Mouse (Mus musculus): Measurements from ENCODE around the gene Keap1. TPM values are rescaled to one million over a fixed set of nuclear protein-coding genes. Genes with fewer than 3 reads are reported as not detected.
A peak's percentile ranks its signal among the peaks of the same experiment; 100 is the strongest.
"Not testable (repeated sequence)": the region's sequence is repeated elsewhere in the genome, so short reads cannot be mapped to it uniquely, and the experiment has no call there.

The Keap1 gene
- total RNA-seq, 2 experiments from 2014 or later: 41.9 to 43.1 TPM

DNA sequence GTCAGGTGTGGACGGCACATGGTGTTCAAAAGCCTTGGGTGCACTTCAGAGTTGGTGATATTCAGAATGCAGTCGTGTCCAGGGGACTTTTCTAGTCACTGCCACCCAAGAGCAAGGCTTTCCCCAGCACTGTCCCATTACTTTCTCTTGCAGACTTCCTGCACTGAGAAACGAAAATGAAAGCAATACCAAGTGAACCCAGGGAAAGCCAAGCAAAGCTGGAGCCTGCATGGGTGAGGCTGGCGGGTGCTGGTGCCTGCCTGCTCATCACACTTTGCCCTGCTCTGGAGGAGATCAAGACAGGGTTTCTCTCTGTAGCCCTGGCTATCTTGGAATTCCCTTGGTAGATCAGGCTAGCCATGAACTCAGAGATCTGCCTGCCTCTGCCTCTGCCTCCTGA, 3.8 kb downstream of the Keap1 start:
- no peak for DNase-seq
- intact Hi-C loops (cut with DNase I): no loop called here

GRCm38 (mm10) chr9:21233805-21234204, 5.4 kb downstream of the Keap1 start:
- intact Hi-C loops (cut with DNase I): no loop called here
- DNase-seq: no peak

DNA sequence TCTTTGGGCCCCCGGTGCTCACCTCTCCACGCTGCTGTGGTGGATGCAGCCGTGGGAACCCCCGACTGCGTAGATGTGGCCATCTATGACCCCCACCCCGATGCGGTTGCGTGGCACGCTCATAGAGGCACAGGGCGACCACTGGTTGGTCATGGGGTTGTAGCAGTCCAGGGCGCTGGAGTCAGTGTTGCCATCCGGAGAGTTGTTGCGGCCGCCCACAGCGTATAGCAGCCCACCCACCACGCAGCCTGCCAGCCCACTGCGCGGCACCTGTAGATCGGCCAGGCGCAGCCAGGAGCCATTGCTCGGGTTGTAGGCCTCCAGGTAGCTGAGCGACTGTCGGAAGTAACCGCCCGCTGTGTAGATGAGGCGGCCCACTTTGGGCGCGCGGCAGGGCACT, 5.8 kb downstream of the Keap1 start:
- no peak for DNase-seq
- intact Hi-C loops (cut with DNase I): no loop called here

DNA sequence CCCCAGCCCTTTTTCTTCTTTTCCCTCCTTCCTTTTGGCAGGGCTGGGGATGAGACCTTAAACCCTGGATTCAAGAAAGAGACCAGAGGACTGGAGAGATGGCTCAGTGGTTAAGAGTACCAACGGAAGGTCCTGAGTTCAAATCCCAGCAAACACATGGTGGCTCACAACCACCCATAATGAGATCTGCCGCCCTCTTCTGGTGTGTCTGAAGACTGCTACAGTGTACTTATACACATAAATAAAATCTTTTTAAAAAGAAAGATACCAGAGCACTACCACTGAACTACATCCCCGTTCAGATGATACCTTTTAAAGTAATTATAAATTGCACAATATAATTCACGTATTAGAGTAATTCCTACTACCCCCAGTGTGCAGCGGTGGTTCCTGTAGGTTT, 6.3 kb downstream of the Keap1 start:
- intact Hi-C loops (cut with DNase I): no loop called here

DNA sequence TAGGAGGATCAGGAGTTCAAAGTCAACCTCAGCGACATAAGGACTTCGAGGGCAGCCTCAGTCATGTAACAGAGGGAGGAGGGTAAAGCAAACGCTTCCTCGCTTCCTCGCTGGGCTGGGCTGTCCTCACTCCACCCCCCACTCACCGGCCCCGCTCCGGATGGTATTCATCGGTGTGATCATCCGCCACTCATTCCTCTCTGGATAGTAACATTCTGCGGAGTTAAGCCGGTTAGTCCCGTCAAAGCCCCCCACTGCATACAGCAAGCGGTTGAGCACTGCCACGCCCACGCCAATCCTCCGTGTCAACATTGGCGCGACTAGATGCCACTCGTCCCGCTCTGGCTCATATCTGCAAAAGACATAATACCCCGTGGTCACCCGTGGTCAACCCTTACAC, 7.6 kb downstream of the Keap1 start:
- DNase-seq: no peak
- intact Hi-C loops (cut with DNase I): no loop called here

More for the DNA sequence above, 6.3 kb downstream of the Keap1 start:
- no peak for DNase-seq

GRCm38 (mm10) chr9:21227342-21227741, 11.8 kb downstream of the Keap1 start:
- no peak for DNase-seq
- intact Hi-C loops (cut with DNase I): loop anchor here (5.0 kb wide), 1 partner anchor 175 kb away; no protein-coding TSS in a partner anchor

DNA sequence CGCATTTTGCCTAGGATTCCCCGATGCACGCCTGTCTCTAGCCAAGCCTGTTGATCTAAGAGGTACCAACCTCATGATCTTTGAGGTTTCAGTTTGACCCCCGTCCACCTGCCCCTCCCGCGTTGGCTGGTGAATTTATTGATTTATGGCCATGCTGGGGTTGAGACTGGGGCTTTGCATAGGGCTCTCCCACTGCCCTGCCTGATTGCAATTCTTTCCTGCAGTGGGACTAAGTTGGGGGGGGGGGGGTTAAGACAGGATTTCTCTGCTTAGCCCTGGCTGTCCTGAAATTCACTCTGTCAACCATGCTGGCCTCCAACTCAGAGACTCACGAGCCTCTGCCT, 13.8 kb downstream of the Keap1 start:
- DNase-seq: no peak

DNA sequence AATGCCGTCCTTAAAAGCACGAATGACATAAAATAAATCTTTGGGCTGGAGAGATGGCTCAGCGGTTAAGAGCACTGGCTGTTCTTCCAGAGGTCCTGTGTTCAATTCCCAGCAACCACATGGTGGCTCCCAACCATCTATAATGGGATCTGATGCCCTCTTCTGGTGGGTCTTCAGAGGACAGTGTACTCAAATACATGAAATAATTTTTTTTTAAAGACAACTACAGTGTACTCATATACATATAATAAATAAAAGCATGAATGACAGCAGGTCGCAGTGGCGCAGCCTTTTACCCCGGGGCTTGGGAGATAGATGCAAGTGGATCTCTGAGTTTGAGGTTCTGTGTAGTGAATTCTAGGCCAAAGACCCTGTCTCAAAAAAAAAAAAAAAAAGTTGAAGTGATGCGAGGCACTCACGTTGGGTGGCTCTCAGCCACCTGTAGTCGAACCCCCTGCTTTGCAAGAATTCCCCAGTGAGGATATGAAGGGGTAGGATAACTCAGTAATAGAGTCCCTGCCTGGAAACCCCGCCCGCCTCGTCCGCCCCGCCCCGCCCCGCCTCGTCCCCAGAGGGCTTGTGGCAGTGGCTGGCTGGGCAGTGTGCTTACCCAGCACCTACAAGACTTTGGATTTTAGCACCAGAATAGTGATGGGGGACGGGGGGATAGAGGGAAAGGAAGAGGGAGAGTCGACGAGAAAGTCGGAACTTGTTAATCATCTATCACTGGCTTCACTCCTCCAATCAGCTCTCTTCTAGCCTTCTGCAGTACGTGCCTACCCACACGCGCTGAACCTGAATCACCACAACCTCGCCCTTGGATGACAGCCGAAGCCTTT, 14.4 kb downstream of the Keap1 start:
- intact Hi-C loops (cut with DNase I): loop anchor here (5.0 kb wide), 3 partner anchors 72 to 178 kb away; no protein-coding TSS in a partner anchor
- peak in 1 of 2 experiments; percentile 37 for DNase-seq

More for the DNA sequence above, 13.8 kb downstream of the Keap1 start:
- intact Hi-C loops (cut with DNase I): loop anchor here (5.0 kb wide), 1 partner anchor 177 kb away; no protein-coding TSS in a partner anchor

DNA sequence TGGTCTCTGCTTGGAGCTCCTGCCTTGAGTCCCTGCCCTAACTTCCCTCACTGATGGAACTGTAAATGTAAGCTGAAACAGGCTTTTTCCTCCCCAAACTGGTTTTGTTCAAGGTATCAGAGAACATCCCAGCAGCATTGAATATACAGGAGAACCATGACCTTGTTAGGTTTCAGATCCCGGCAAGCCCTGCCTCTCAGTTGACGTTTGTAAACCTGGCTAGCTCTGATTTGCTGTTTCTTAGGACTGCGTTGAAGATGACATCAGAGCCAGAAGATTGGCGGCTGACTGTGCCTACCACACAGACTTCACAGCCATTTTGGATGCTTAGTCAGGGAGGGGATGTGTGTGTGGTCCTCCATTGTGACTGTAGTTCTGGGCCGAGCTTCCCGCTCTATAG, 15.3 kb downstream of the Keap1 start:
- intact Hi-C loops (cut with DNase I): loop anchor here (5.0 kb wide), 2 partner anchors 72 to 133 kb away; no protein-coding TSS in a partner anchor
- no peak for DNase-seq

DNA sequence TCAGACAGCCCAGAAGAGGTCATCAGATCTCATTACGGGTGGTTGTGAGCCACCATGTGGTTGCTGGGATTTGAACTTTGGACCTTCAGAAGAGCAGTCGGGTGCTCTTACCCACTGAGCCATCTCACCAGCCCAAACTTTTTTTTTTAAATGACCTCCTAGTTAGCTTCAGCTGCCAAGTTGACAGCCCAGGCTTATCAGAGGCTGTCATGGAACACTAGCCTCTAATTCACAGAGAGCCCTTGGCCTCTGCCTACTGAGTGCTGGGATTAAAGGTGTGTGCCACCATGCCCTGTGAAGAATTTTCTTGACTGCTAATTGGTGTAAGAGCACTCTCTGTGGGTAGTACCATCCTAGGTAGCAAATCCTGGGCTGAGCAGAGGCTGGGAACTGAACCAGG, 15.7 kb downstream of the Keap1 start:
- not testable (repeated sequence) for DNase-seq
- intact Hi-C loops (cut with DNase I): loop anchor here (5.0 kb wide), 2 partner anchors 71 to 134 kb away; no protein-coding TSS in a partner anchor

DNA sequence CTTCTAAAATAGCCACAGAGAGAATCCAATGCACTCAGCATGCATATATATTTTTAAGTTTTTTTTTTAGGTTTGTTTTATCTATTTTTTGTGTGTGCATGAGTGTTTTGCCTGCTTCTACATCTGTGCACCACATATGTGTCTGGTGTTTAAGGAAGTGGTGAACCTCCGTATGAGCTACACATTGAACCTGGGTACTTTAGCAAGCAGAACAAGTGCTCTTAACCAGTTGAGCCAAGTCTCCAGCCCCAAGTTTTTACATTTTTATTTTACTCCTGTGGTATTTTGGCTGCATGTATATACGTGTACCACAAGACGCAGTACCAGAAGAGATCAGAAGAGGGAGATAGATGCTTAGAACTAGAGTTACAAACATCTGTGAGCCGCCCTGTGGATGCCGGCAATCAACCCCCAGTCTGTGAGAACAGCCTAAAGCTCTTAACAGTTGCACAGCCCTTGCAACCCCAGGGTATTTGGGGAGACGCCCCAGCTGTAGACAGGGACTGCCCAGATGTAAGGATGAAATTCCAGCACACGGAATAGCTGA, 17.7 kb downstream of the Keap1 start:
- DNase-seq: peak in 1 of 2 experiments; percentile 22

GRCm38 (mm10) chr9:21220490-21221382, 18.4 kb downstream of the Keap1 start:
- intact Hi-C loops (cut with DNase I): loop anchor here (5.0 kb wide), 2 partner anchors 68 to 137 kb away; no protein-coding TSS in a partner anchor
- DNase-seq: peak; percentile 87 to 91

More for the DNA sequence above, 17.7 kb downstream of the Keap1 start:
- intact Hi-C loops (cut with DNase I): loop anchor here (5.0 kb wide), 2 partner anchors 69 to 136 kb away; no protein-coding TSS in a partner anchor

DNA sequence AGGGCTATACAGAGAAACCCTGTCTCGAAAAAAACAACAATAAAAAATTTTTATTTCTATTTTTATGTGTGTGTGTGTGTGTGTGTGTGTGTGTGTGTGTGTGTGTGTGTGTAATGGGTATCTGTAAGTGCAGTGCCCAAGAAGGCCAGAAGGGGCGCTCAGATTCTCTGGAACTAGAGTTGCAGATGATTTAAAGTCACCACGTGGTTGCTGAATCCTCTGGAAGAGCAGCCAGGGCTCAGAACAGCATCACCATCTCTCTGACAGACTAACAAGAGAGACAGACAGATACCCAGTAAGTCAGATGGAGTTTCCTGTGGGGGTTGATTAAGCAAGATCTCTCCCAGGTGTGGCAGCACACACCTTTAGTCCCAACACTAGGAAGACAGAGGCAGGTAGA, 19.3 kb downstream of the Keap1 start:
- intact Hi-C loops (cut with DNase I): loop anchor here (5.0 kb wide), 2 partner anchors 68 to 137 kb away; no protein-coding TSS in a partner anchor
- DNase-seq: no peak

DNA sequence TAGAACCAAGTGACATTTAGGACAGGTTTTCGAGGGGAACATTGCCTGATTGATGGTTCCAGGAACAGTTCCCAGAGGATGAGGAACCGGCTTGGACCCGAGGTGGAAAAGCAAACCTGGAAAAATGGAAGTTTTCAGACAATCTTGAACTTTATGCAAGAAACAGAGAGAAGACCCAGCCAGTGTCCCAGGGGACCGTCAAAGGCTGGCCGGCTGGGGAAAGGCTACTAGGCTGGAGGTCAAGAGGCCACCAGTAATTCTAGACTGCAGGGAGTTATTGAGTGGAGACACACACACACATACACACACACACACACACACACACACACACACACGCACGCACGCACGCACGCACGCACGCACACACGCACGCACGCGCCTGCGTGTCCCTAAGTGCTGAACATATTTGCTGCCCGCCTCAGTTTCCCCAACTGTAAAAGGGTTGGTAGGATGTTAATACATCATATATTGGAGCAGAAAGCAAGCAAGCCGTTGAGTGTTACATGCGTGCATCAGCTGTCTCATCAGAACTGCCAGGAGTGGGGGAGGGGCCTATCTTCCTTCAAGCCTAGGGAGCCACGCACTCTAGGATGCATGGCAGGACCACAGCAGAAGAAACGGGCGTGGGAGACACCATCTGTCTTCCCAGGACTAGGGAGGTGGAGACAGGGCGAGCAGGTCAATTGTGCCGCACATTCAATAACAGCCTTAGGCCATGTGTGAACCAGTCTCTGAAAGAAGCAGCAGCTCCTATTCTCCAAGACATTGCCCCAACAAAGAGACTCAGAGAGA, 22.9 kb downstream of the Keap1 start:
- DNase-seq: no peak
- intact Hi-C loops (cut with DNase I): no loop called here

DNA sequence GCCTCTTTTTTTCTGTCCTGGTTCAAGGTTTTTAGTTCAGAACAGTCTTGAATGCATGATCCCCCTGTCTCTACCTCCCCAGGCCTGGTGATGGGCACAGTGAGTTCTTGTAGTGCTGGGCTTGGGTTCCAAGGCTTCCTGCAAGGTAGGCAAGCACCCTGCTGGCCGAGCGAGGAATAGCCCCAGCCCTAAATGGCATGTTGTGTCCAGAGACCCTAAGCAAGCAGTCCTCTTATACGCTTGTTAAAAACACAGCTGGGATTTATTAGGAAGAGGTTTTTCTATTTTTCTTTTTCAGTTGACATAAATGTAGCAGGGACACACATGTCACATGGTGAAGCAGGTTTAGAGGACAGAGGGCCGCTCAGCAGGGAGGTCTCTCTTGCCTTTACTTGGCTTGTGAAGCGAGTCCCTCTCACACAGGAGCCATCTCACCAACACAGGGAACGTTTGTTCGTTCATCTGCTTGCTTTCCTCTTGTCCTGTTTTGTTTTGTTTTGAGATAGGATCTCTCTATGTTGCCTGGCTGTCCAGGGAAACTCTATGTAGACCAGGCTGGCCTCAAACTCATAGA, 25.5 kb downstream of the Keap1 start:
- no peak for DNase-seq
- intact Hi-C loops (cut with DNase I): no loop called here

DNA sequence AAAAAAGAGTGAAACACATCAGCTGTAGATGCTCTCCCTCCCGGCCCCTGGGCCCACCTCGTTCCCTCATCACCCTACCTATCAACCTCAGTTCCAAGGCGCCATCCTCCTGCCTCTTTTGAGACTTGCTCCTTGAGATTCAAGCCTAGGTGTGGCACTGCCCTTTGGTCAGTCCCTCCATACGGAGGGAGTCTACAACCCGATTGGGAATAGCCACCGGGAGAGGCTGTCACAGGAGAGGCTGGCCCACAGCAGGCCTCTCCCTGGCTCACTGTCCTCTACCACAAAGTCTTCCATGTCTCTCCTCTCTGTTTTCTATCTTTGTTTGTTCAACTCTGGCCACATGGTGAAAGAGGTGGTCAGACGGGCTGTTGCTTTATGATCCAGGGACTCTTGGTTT, 27.5 kb downstream of the Keap1 start:
- no peak for DNase-seq
- intact Hi-C loops (cut with DNase I): no loop called here

DNA sequence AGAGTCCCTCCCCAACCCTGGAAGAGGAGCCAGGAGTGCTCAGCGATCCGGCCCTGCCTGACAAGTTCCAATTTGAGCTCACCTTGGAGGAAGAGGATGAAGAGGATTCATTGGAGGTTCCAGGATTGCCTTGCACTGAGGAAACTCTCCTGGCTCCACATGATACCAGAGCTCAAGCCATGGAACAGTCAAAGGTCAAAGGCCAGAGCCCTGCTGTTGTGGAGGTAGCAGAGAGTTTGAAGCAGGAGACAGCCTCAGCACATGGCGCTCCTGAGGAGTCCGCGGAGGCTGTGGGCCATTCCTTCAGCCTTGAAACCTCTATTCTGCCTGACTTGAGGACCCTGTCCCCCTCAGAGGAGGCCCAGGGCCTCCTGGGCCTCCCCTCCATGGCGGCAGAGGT, 28.3 kb downstream of the Keap1 start:
- intact Hi-C loops (cut with DNase I): no loop called here
- DNase-seq: no peak

DNA sequence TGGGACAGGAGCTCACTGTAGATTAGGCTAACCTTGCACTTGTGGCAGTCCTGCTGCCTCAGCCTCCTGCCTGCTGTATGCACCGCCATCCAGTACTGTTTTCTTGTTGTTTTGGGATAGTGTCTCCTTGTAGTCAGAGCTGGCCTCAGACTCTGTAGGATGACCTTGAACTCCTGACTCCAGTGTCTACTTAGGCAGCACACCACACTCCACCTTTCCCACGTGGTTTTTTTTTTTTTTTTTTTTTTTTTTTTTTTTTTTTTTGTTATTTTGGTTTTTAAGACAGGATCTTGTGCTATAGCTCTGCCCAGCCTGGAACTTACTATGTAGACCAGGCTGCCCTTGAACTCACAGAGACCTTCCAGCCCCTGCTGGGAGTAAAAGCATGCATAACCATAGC, 30.5 kb downstream of the Keap1 start:
- intact Hi-C loops (cut with DNase I): no loop called here
- no peak for DNase-seq

DNA sequence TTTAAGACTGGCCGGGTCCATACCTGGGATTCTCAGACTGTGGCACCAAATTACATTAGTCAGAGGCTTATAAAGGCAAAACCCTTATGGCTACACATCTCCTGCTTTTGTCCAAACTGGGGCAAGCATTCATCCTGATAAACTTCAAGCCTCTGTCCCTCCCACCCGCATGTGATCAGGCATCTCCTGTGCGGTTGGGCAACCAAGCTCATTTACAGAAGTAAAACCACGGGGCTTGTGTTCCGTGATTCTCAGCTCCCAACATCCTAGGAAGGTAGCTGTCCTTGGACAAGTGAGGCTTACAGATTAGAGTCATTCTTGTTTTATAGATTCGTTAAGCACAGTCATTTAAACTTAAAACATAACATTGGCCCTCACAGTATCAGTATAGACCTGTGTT, 32.3 kb downstream of the Keap1 start:
- intact Hi-C loops (cut with DNase I): no loop called here
- DNase-seq: no peak
